Mouse (Mus musculus) liver, adult 2 months (tissue): ENCODE data around the gene Galnt18. TPM values are rescaled to one million over a fixed set of nuclear protein-coding genes. Genes with fewer than 3 reads are reported as not detected.

Experiments used
- DNase-seq: peaks from one replicate; pipeline ENCODE4 v3.0.0-alpha.2; 2011; ENCODE audit warnings: low read depth, low spot score; ENCODE audit errors: extremely low read depth
- H3K27ac ChIP-seq: fragments of 200-500 bp; replicated peaks from 2 replicates; pipeline ENCODE4 v1.5.1; 2012; ENCODE audit warnings: low read depth, mild to moderate bottlenecking, control low read depth, inconsistent platforms, low read length; ENCODE audit not compliant: insufficient read depth
- H3K27me3 ChIP-seq: fragments of 200-500 bp; 2 replicates; pipeline ENCODE4 v1.6.1; 2012; ENCODE audit warnings: mild to moderate bottlenecking, moderate library complexity, low read length, inconsistent platforms; ENCODE audit not compliant: control insufficient read depth, insufficient read depth
- H3K36me3 ChIP-seq: fragments of 200-500 bp; 2 replicates; pipeline ENCODE4 v1.6.1; 2012; ENCODE audit warnings: low read length, inconsistent platforms; ENCODE audit not compliant: control insufficient read depth, insufficient read depth
- H3K4me1 ChIP-seq: fragments of 200-500 bp; 2 replicates; pipeline ENCODE4 v1.6.1; 2011; ENCODE audit warnings: low read length; ENCODE audit not compliant: control insufficient read depth, insufficient read depth
- H3K4me3 ChIP-seq: fragments of 200-500 bp; 2 replicates; pipeline ENCODE4 v1.5.1; 2011; ENCODE audit warnings: low read depth, mild to moderate bottlenecking, control low read depth, low read length, moderate library complexity; ENCODE audit not compliant: insufficient read depth
- H3K79me2 ChIP-seq: fragments of 200-500 bp; 2 replicates; pipeline ENCODE4 v1.6.1; 2012; ENCODE audit warnings: inconsistent platforms, mild to moderate bottlenecking, low read length, moderate library complexity; ENCODE audit not compliant: control insufficient read depth, insufficient read depth
- H3K9ac ChIP-seq: fragments of 200-500 bp; 2 replicates; pipeline ENCODE4 v1.6.1; 2012; ENCODE audit warnings: low read depth, mild to moderate bottlenecking, control low read depth, inconsistent platforms, low read length
- CTCF ChIP-seq: fragments of 200-500 bp; IDR thresholded peaks from 2 replicates; pipeline ENCODE4 v1.5.1; 2011; ENCODE audit warnings: low read depth, low read length, control low read depth
- POLR2A ChIP-seq: fragments of 200-500 bp; IDR thresholded peaks from 2 replicates; pipeline ENCODE4 v1.6.1; 2011; ENCODE audit warnings: low read length, control low read depth; ENCODE audit not compliant: insufficient read depth; ENCODE audit errors: extremely low read depth
- WGBS: fragments of 180-500 bp; shearing (Covaris S2); methylation state at CpG from one replicate; pipeline ENCODE4 v1.1.7; 2018; 5-methylcytosine and 5-hydroxymethylcytosine counted together
- polyA plus RNA-seq: library from polyadenylated mRNA; depleted of rRNA; stranded (reverse); fragments of >200 nt; gene quantifications from 2 replicates; pipeline ENCODE4 v1.2.3, GENCODE M21; 2012
- total RNA-seq: library from RNA; depleted of rRNA; stranded (reverse); fragments of >200 nt; gene quantifications from 2 replicates; pipeline ENCODE4 v1.2.3, GENCODE M21; 2014

Galnt18 gene
- total and polyA plus RNA-seq, 2 experiments = 1.0 to 1.4 TPM

- no peaks in the 10 kb centered on the region for H3K27me3 ChIP-seq
- H3K79me2 ChIP-seq = no peaks in the 10 kb centered on the region
- H3K9ac ChIP-seq = no peak overlapping the region
- H3K4me3 ChIP-seq = no peak overlapping the region
- TF ChIP-seq CTCF (no peak), POLR2A (no peak)
- DNase-seq = no peak
- H3K4me1 ChIP-seq = no peaks in the 10 kb centered on the region
- no peaks in the 10 kb centered on the region for H3K36me3 ChIP-seq
- 88% methylated on average over 6 of the region's 6 CpGs for WGBS
- H3K27ac ChIP-seq = no peak overlapping the region
Measured at GRCm38 (mm10) chr7:111740091-111740490, 39.7 kb downstream of the Galnt18 start.

GRCm38 (mm10) chr7:111739371-111739765 is 40.4 kb downstream of the Galnt18 start:
- no peak overlapping the region for H3K4me3 ChIP-seq
- H3K27ac ChIP-seq = no peak overlapping the region
- WGBS = 58% methylated on average over 5 of the region's 5 CpGs
- H3K79me2 ChIP-seq = no peaks in the 10 kb centered on the region
- no peak overlapping the region for H3K9ac ChIP-seq
- no peaks in the 10 kb centered on the region for H3K4me1 ChIP-seq
- TF ChIP-seq CTCF (no peak), POLR2A (no peak)
- no peaks in the 10 kb centered on the region for H3K36me3 ChIP-seq
- H3K27me3 ChIP-seq = no peaks in the 10 kb centered on the region
- DNase-seq = no peak

- Histone ChIP-seq H3K27ac (no peak overlapping the region), H3K4me1 (no peaks in the 10 kb centered on the region), H3K79me2 (no peaks in the 10 kb centered on the region), H3K4me3 (no peak overlapping the region), H3K9ac (no peak overlapping the region), H3K27me3 (no peaks in the 10 kb centered on the region), H3K36me3 (no peaks in the 10 kb centered on the region)
- WGBS = 69% methylated on average over 10 of the region's 10 CpGs
- DNase-seq = no peak
- TF ChIP-seq POLR2A (no peak), CTCF (no peak)
Measured at GRCm38 (mm10) chr7:111738456-111739370, 41.1 kb downstream of the Galnt18 start.

DNA sequence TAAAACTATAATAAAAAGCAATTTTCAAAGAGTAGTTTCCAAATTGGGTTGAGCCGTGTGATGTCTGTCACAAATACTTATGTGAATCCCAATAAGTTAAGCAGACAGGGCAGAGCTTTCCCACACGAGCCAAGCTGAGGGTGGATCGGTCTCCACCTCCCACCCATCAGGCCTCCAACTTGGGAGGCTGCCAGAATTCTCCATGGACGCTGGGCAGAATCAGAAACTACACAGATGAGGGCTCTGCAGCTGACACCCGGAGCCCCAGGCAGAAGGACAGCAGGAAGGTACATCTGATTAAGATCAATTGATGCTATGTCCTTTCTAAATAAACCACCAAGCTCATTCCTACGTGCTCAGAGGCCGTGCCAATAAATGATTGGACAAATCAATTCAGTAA is 42.4 kb downstream of the Galnt18 start:
- WGBS = 58% methylated on average over 7 of the region's 7 CpGs
- H3K4me3 ChIP-seq = no peak overlapping the region
- H3K9ac ChIP-seq = no peak overlapping the region
- H3K4me1 ChIP-seq = no peaks in the 10 kb centered on the region
- H3K27me3 ChIP-seq = no peaks in the 10 kb centered on the region
- H3K36me3 ChIP-seq = no peaks in the 10 kb centered on the region
- no peak for TF ChIP-seq POLR2A
- TF ChIP-seq CTCF = no peak
- H3K79me2 ChIP-seq = no peaks in the 10 kb centered on the region
- no peak overlapping the region for H3K27ac ChIP-seq
- no peak for DNase-seq

DNA sequence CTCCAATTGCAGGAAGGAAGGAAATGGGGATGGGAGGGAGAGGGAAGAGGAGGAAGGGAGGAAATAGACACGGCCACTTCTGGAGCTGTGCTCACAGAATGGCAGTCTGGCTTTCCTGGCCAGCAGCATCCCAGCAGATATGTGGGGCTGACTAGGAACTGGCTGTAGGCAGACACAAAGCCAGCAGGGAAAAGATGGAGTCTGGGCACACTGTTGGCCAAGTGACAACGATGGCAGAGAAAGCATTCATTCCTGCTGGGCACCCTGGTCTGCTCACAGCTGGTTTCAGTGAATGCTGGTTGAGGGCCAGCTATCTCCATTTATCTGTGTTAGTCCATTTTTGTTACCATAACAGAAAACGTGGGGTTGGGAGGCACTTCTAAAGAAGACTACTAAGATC is 43.4 kb downstream of the Galnt18 start:
- Histone ChIP-seq H3K79me2 (no peaks in the 10 kb centered on the region), H3K27ac (0 out of 2 replicates have a peak overlapping the region, but pooled peaks have one; percentile 17), H3K4me3 (no peak overlapping the region), H3K9ac (no peak overlapping the region), H3K36me3 (no peaks in the 10 kb centered on the region), H3K4me1 (no peaks in the 10 kb centered on the region), H3K27me3 (no peaks in the 10 kb centered on the region)
- TF ChIP-seq CTCF = no peak
- 67% methylated on average over 3 of the region's 3 CpGs for WGBS
- DNase-seq = no peak
